Mouse (Mus musculus) heart, postnatal 36 days (tissue): ENCODE measurements around the gene Prdm8. TPM values are rescaled to one million over a fixed set of nuclear protein-coding genes. Genes with fewer than 3 reads are reported as not detected.

ENCODE experiments used
- DNase-seq, 2 experiments: peaks; one replicate each; pipeline ENCODE4 v3.0.0; 2021 to 2022
- intact Hi-C: fragments of 180-260 bp; cut with DNase I; formaldehyde crosslinking; loops from one replicate; pipeline ENCODE4 v1.15.1; 2025
- total RNA-seq, 2 experiments: library from RNA; stranded (reverse); gene quantifications; 2 replicates each; pipeline ENCODE4 v1.2.3; 2021

The Prdm8 gene
- total RNA-seq, 2 experiments from 2014 or later = 0.25 to 0.35 TPM

GRCm38 (mm10) chr5:98183031-98183595, 16.1 kb downstream of the Prdm8 start:
- DNase-seq = no peak
- intact Hi-C loops = loop anchor here (10.0 kb wide), 1 partner anchor 848 kb away; no protein-coding TSS in a partner anchor

DNA sequence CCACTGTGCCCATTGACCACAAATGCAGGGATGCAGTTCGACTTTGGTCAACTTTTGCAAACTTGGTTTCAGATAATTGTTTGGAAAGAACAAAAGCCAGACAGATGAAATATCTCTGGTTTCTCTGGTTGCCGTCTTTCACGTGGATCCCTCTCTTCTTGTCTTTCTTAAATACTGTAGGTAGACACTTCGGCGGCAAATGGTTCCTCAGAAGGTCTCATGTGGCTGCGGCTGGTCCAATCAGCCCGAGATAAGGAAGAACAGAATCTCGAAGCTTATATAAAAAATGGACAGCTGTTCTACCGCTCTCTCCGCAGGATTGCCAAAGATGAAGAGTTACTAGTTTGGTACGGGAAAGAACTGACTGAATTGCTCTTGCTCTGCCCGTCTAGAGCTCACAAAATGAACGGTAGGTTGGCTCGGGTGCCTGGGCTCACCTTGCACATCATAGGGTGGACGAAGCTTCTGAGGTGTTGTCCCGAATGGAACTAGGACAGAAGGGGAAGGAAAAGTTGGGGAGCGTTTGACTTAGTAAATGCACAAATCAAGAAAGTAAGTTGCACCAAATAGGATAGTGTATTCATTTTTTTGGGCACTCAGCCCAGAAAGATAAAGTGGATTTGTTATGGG, 17.4 kb downstream of the Prdm8 start:
- no peak for DNase-seq
- intact Hi-C loops = loop anchor here (10.0 kb wide), 1 partner anchor 850 kb away; no protein-coding TSS in a partner anchor

- intact Hi-C loops = loop anchor here (1.0 to 10.0 kb wide), 2 partner anchors 144 to 850 kb away; partner anchors contain the start of gene Cfap299
- peak; percentile 89 for DNase-seq
Observed at GRCm38 (mm10) chr5:98184971-98185805, 18.2 kb downstream of the Prdm8 start.

DNA sequence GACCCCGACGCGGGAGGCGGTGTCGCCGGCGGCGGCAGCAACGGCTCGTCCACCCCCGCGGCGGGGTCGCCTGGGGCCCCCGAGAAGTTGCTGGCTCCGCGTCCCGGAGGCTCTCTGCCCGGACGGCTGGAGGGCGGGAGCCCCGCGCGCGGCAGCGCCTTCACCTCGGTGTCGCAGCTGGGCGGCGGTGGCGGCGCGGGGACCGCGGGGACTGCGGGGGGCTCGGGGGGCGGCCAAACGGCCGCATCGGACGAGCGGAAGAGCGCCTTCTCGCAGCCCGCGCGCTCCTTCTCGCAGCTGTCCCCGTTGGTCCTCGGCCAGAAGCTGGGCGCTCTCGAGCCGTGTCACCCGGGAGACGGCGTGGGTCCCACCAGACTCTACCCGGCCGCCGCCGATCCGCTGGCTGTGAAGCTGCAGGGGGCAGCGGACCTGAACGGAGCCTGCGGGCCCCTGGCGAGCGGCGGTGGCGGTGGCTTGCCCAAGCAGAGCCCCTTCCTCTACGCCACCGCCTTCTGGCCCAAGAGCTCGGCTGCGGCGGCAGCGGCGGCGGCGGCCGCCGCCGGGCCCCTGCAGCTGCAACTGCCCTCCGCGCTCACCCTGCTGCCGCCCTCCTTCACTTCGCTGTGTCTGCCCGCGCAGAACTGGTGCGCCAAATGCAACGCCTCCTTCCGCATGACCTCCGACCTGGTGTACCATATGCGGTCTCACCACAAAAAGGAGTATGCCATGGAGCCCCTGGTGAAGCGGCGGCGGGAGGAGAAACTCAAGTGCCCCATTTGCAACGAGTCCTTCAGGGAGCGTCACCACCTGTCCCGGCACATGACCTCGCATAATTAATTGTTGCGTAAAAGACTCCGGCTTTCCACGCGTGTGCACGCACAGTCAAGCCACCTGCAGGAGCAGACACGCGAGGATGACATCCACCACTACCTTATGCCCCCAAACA, 19.1 kb downstream of the Prdm8 start:
- peak in 1 of 2 experiments; percentile 44 for DNase-seq
- intact Hi-C loops = loop anchor here (1.0 to 10.0 kb wide), 2 partner anchors 143 to 851 kb away; partner anchors contain the start of gene Cfap299

GRCm38 (mm10) chr5:98189181-98190180, 22.5 kb downstream of the Prdm8 start:
- intact Hi-C loops = loop anchor here (10.0 kb wide), 1 partner anchor 855 kb away; no protein-coding TSS in a partner anchor
- DNase-seq = no peak

GRCm38 (mm10) chr5:98192295-98192983, 25.4 kb downstream of the Prdm8 start:
- no peak for DNase-seq
- intact Hi-C loops = no loop called here

DNA sequence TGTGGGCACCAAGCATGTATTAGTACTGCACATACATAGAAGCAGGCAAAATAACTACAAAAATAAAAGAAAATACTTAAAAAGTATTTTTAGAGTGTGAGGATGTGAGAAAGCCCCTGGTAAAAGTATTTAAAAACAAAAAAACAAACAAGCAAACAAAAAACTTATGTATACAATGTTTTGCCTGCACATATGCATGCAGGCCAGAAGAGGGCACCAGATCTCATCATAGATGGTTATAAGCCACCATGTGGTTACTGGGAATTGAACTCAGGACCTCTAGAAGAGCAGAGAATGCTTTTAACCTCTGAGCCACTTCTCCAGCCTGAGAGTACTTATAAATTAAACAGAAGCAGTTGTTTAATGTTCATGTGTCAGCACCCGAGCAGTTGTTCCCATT, 28.0 kb downstream of the Prdm8 start:
- intact Hi-C loops = loop anchor here (5.0 kb wide), 1 partner anchor 1068 kb away; no protein-coding TSS in a partner anchor

DNA sequence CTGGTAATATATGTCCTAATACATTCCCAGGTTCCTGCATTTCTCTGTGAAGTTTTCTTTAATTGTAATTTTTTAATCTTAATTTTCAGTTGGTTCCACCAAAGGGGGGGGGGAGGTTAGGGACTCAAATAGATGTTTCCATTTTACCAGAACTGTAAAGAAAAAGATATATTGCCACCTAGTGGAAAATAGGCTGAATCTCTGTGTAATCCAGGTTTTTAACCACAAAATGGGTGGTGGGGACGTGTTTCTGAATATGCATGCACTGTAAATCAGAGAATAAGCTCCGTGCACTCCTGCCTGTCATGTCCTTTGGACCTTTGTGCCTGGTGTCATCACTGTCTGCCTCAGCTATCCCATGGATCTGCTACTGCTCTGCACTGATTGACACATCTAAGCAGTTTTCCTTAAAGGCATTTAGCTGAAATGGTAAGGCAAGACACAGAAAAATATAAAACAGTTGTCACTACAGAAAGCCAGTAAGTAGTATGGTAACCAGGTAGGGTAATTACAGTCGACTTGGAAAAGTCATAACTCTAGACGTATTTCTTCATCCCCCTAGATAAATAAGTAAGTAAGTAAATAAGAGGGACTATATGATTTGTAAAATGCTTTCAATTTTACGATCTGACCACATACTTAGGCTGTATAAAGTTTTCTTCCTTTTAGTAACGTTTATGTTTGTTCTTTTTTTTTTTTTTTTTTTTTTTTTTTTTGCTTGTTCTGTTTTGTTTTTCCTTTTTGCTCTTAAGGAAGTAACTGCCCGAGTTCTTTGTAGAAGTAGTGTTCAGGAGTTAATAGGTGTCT, 31.6 kb downstream of the Prdm8 start:
- DNase-seq = no peak
- intact Hi-C loops = loop anchor here (5.0 kb wide), 1 partner anchor 1071 kb away; no protein-coding TSS in a partner anchor

More for the DNA sequence above, 28.0 kb downstream of the Prdm8 start:
- DNase-seq = no peak

GRCm38 (mm10) chr5:98199219-98199552, 32.2 kb downstream of the Prdm8 start:
- DNase-seq = no peak
- intact Hi-C loops = loop anchor here (5.0 kb wide), 1 partner anchor 1072 kb away; no protein-coding TSS in a partner anchor

DNA sequence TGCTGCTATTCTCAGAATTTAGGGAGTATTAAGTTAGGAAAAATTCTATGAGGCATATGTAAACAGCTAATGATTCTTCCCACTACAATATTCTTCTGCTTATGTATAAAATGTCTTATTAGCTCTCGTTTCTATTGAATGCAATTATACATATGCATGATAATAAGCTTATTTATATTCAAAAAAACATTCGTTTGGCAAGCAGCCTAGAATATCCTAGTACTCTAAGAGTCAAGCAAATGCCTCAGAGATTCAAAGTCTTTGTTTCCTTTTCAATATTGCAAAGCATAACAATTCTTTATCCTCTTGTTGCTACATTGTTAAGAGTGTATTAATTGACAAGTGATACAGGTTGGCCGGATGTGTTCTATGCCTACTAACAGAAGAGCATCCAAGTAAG, 34.6 kb downstream of the Prdm8 start:
- intact Hi-C loops = no loop called here
- DNase-seq = no peak

- DNase-seq = no peak
- intact Hi-C loops = no loop called here
Observed at GRCm38 (mm10) chr5:98202996-98203395, 36.0 kb downstream of the Prdm8 start.

DNA sequence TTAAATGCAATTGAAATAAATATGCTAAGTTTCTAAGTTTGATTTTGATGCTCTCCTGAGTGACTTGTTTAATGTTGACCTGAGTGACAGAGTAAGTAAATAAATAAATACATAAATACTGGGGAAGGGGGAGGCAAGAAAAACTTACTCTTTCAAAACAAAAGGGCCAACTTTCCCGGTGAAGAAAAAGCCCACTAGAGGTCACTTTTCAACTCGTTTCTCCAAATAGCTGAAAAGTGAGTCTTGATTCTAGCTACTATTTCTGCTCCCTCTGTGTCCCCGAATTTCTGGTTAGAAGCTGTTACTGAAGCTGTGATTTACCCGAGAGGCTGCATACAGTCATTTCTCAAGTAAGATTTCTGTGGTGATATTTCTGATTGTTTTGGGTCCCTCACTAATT, 45.5 kb downstream of the Prdm8 start:
- no peak for DNase-seq
- intact Hi-C loops = no loop called here

- DNase-seq = no peak
- intact Hi-C loops = no loop called here
Observed at GRCm38 (mm10) chr5:98221956-98222355, 55.0 kb downstream of the Prdm8 start.

- DNase-seq = no peak
- intact Hi-C loops = no loop called here
Observed at GRCm38 (mm10) chr5:98226710-98227109, 59.7 kb downstream of the Prdm8 start.

DNA sequence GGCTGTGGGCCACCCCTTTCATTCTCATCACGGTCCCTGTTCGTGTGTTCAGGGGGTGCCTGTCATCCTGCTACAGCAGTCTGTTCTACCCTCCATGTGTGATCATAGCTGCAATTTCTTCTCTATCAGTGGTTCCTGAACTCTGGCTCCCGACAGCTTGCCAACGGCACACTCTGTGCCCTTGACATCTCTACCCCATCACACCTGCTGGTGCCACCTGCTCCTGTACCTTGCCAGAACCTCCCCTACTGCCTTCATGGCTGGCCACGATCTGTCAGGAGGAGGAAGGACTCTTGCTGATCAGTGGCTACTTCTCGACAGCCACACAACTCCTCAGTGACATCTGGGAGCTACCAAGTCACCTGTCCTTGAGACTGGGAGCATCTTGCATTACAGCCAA, 62.5 kb downstream of the Prdm8 start:
- no peak for DNase-seq
- intact Hi-C loops = no loop called here

DNA sequence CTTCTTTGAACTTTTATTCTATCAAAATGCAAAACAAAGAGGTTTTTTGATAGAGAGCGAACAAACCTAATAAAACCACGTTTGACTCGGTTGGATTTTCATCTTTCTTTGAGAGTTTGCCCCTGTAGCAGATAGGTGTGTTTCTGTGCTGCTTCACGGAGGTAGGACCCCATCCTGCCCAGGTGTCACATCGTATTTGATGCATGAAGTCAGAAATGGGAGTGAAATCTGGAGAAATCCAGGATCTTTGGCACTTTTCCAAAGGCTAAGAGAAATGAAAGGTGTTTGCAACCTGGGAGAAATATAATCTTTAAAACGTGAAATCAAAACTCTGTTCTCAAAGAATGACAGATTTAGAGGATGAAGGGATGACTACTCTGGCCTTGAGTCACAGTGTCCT, 71.5 kb downstream of the Prdm8 start:
- intact Hi-C loops = no loop called here

More for the DNA sequence above, 71.5 kb downstream of the Prdm8 start:
- DNase-seq = no peak
